12 mouse cellular contexts compared by ENCODE assay signal in the genomic region with DNA sequence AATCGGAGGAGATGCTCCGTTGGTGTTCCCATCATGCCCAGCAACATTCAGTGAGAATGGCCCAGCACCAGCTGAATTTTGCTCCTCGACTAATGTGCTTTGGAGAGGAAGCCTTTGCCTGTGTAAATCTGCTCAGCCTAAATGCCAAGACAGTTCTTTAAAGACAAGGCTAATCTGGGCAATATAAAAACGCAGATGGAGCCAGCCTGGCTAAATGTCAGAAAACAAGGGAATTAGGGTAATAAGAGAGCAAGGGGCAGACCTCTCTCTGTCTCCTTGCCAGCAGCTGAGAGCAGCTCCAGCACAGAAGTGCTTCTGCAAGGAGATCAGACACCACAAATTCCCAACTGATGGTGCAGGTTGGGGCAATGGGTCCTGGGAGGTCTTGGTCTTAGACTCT.
"Had no signal": no experiment of that assay in that cellular context is flagged by ENCODE, and none has a peak within 500 bp of the region (broad histone marks: within the 10 kb centered on the region; RNA-seq: fewer than 3 reads in every experiment).

No protein-coding gene starts in this region.

- H3K9ac ChIP-seq: limb, embryonic 15.5 days; liver, embryonic 12.5 days; lung, embryonic 14.5 days; midbrain, embryonic 12.5 days had no signal

- ATAC-seq: liver, embryonic 12.5 days; midbrain, embryonic 16.5 days had no signal

- H3K27me3 ChIP-seq: limb, embryonic 15.5 days; liver, embryonic 12.5 days; midbrain, embryonic 12.5 days had no signal

- H3K4me3 ChIP-seq: left cerebral cortex, adult 2 months; limb, embryonic 15.5 days; liver, embryonic 12.5 days; midbrain, embryonic 12.5 days had no signal

- H3K36me3 ChIP-seq: limb, embryonic 15.5 days; liver, embryonic 12.5 days; midbrain, embryonic 12.5 days had no signal

- H3K27ac ChIP-seq: kidney, postnatal 0 days; left cerebral cortex, adult 2 months; limb, embryonic 15.5 days; liver, embryonic 12.5 days; midbrain, embryonic 12.5 days; stomach, postnatal 0 days had no signal

- DNase-seq: kidney, postnatal 36 days; lung, postnatal 10 days; lung, postnatal 4 days; thymus, postnatal 4 days had no signal

- H3K9me3 ChIP-seq: limb, embryonic 15.5 days; liver, embryonic 12.5 days; midbrain, embryonic 12.5 days had no signal

- H3K4me2 ChIP-seq: limb, embryonic 15.5 days; liver, embryonic 12.5 days; lung, embryonic 14.5 days; midbrain, embryonic 12.5 days had no signal

- H3K4me1 ChIP-seq: liver, embryonic 12.5 days had no signal
